Mouse (Mus musculus) embryonic fibroblast, embryonic 13.5 days (primary cell): ENCODE results near the gene Slc9a3r1. TPM values are rescaled to one million over a fixed set of nuclear protein-coding genes. Genes with fewer than 3 reads are reported as not detected.

Source experiments
- H3K27ac ChIP-seq: 2 replicates; pipeline ENCODE4 v1.5.1; 2012; ENCODE audit warnings: low read length, control low read depth, inconsistent platforms; ENCODE audit not compliant: insufficient read depth
- H3K4me1 ChIP-seq: 2 replicates; pipeline ENCODE4 v1.6.1; 2011; ENCODE audit warnings: low read length; ENCODE audit not compliant: control insufficient read depth, insufficient read depth
- H3K4me3 ChIP-seq: 2 replicates; pipeline ENCODE4 v1.5.1; 2011; ENCODE audit warnings: mild to moderate bottlenecking, control low read depth, low read length; ENCODE audit not compliant: insufficient read depth
- CTCF ChIP-seq: IDR thresholded peaks from 2 replicates; pipeline ENCODE4 v1.5.1; 2011; ENCODE audit warnings: mild to moderate bottlenecking, control low read depth, low read length, moderate library complexity, borderline replicate concordance; ENCODE audit not compliant: insufficient read depth
- POLR2A ChIP-seq: IDR thresholded peaks from 2 replicates; pipeline ENCODE4 v1.6.1; 2011; ENCODE audit warnings: low read depth, mild to moderate bottlenecking, control low read depth, low read length, moderate library complexity
- polyA plus RNA-seq: library from polyadenylated mRNA; stranded (reverse); fragments of >200 nt; gene quantifications from 2 replicates; pipeline ENCODE4 v1.2.4, GENCODE M21; 2011; ENCODE audit warnings: low read depth; ENCODE audit not compliant: missing spikeins, insufficient read length

The Slc9a3r1 gene
- polyA plus RNA-seq, 1 experiment = 22.3 TPM

DNA sequence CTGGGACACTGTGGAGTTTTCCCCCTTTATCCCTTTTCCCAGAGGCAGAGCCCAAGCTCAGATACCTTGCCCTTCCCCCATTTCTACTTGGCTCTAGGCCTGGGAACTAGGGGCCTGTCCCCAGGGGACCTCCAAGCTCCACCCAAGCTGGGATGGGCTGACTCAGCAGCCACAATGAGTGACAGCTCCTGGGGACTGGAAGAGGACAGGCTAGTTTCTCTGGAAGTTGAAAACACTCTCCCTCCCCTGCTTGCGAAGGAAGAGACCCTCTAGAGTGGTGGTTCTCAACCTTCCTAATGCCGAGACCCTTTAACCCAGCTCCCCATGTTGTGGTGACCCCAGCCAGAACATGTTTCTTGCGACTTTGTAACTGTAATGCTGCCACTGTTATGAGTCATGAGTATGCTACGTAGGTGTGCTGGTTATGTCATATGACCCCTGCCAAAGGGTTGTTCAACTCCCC, 9.7 kb downstream of the Slc9a3r1 start:
- H3K27ac ChIP-seq = no peak overlapping the region
- H3K4me1 ChIP-seq = peaks cover 10% of the 10 kb centered on the region
- no peak overlapping the region for H3K4me3 ChIP-seq
- TF ChIP-seq CTCF (no peak), POLR2A (no peak)

DNA sequence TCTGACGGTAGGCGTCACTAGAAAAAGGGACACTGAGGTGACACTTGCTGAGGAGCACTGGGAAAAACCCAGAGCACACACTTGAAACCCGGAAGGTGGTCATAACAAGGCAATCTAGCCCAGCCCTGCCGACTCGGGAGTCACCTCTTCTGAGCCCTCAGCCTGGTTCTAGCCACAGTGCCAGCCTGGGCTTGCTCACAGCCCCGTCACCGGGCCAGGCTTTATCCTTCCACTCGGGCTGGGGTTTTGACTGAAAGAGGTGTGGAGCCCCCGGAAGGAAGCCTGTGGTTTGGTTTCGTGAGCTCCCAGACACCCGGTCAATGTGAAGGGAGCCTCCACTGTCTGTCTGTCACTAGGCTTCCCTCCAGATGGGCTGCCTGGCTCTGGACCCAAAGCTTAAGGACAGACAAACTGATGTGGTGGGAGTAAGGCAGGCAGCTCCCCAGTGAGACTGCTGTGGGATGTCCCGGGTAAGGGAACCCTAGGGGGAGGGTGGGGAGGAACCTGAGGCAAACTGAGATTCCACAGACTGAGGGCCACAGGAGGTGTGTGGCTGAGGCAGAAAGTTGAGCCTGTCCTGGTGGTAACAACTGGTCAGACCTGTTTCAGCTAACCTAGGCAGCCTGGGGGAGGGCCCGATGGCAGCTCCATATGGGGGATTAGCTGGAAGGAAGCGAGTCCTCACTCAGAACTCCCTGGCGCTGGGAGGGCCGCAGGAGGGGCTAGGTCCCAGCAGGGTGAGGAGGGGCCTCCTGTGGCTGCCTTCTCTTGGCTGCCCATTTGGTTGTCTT, 10.6 kb downstream of the Slc9a3r1 start:
- TF ChIP-seq CTCF = no peak
- no peak overlapping the region for H3K27ac ChIP-seq
- H3K4me1 ChIP-seq = peaks cover 10% of the 10 kb centered on the region
- no peak overlapping the region for H3K4me3 ChIP-seq

DNA sequence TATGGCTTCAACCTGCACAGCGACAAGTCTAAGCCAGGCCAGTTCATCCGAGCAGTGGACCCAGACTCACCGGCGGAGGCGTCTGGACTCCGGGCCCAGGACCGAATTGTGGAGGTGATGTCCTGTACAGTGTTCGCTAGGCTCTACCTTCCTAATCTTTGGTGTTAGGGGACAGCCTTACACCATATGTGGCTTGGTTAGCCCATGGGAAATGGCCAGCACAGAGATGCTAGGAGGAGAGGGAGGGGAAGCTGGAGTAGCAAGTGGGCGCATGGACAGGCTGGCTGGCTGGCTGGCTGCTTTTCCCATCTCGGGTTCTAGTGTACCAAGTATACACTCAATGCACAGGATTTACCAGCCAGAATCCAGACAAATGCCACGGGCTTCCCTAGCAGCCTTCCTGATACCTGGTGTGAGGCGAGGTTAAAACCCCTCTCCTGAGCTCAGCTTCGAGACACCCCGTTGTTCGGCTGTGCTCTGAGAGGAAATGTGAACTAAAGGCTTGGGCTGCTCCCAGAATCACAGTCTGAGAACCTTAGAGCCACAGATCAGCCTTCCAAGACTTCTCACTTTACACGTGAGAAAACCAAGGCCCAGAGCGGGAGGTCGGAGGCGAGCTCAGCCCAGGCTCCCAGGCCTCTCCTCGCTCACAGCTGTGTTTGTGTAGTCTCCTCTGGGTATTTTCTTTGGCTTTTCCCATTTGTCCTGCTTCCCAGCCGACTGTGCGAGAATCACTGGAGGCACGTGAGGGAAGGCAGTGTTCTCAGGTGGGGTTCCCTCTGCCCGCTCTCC, 13.5 kb downstream of the Slc9a3r1 start:
- H3K4me1 ChIP-seq = peaks cover 10% of the 10 kb centered on the region
- TF ChIP-seq CTCF (no peak), POLR2A (no peak)
- H3K27ac ChIP-seq = no peak overlapping the region
- H3K4me3 ChIP-seq = no peak overlapping the region

DNA sequence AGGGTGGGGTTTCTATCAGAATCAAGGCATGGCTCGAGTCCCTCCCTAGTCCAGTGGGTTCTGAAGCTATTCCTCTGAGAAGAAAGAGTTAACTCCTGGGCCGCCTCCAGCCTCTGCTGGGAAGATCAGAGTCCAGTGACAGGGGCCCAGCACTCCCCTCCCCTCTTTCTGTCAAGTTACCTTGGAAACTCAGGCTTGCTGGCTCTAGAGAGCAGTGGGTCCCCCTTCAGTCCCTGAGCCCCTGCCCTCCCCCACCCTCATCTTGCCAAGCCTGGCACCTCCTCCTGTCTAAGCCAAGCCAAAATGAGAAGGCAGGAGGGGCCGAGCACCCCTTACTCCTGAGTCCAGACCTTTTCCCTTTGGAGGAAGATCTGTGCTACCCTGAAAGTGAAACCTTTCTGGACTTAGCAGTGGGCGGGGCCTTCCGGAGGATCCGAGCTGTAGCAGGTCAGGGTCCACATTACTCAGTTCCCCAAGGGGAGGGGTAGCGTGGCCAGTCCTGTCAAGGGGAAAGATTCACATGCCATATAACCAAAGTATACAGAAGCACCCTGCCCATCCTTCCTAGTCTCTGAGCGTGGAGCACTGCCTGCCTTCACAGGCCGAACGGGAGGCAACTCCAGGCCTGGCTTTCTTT, 14.5 kb downstream of the Slc9a3r1 start:
- no peak overlapping the region for H3K27ac ChIP-seq
- no peak overlapping the region for H3K4me3 ChIP-seq
- peaks cover 7% of the 10 kb centered on the region; the same call in 1 of the 2 replicates for H3K4me1 ChIP-seq
- TF ChIP-seq CTCF = no peak
- TF ChIP-seq POLR2A = no peak

DNA sequence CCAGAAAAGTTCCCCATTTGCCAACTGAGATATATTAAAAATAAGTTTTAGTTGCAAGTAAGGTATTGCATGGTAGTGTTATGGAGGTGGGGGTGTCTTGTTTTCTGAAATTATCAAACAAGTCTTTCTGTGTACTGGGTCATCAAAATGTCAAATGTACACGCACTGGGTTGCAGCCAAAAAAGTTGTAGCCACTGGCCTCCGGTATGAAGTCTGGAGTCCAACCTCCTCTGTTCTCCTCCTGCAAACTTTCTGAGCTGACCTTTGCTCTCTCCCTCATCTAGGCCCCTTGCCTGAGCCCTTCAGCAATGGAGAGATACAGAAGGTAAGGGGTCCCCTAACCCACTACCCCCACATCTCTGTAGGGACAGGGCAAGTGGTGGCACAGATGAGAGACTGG, 15.6 kb downstream of the Slc9a3r1 start:
- Histone ChIP-seq H3K4me1 (no peaks in the 10 kb centered on the region), H3K27ac (no peak overlapping the region), H3K4me3 (no peak overlapping the region)
- TF ChIP-seq CTCF = no peak
- no peak for TF ChIP-seq POLR2A

DNA sequence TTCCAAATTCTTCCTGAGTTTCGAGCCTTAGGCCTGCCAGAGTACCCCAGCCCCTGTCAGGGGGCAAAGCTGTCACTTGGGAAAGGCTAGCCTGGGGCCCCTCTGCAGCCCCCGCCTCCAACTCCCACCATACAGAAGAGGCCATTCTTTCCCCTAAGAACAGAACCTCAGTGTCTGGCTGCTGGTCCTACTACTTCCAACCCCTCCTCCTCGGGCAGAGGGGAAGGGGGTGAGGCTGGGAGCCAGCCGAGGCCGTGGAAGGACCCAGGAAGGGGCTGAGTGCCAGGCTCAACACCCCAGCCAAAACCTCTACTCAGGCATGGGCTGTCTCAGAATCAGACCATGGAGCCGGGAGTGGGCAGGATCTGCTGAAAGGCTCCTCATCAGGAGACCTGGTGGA, 16.1 kb downstream of the Slc9a3r1 start:
- no peaks in the 10 kb centered on the region for H3K4me1 ChIP-seq
- H3K4me3 ChIP-seq = no peak overlapping the region
- no peak overlapping the region for H3K27ac ChIP-seq
- no peak for TF ChIP-seq CTCF
- TF ChIP-seq POLR2A = no peak

GRCm38 (mm10) chr11:115179881-115180280, 16.7 kb downstream of the Slc9a3r1 start:
- H3K4me3 ChIP-seq = no peak overlapping the region
- H3K4me1 ChIP-seq = no peaks in the 10 kb centered on the region
- TF ChIP-seq POLR2A (no peak), CTCF (no peak)
- no peak overlapping the region for H3K27ac ChIP-seq

- Histone ChIP-seq H3K27ac (no peak overlapping the region), H3K4me1 (0 out of 2 replicates have a peak, but pooled peaks cover 3% of the 10 kb centered on the region), H3K4me3 (no peak overlapping the region)
- TF ChIP-seq CTCF = peak; percentile 98
- TF ChIP-seq POLR2A = no peak
Observed at GRCm38 (mm10) chr11:115181913-115182638, 18.9 kb downstream of the Slc9a3r1 start.

- 0 out of 2 replicates have a peak, but pooled peaks cover 3% of the 10 kb centered on the region for H3K4me1 ChIP-seq
- TF ChIP-seq CTCF (no peak), POLR2A (no peak)
- no peak overlapping the region for H3K27ac ChIP-seq
- no peak overlapping the region for H3K4me3 ChIP-seq
Observed at GRCm38 (mm10) chr11:115184973-115185372, 21.8 kb downstream of the Slc9a3r1 start.
